Mouse (Mus musculus) embryo, embryonic 11.5 days (tissue): ENCODE results near the gene Gria1.

Experiments used
- DNase-seq: peaks from one replicate; pipeline ENCODE4 v3.0.0-alpha.2; 2012; ENCODE audit warnings: low read depth, low spot score

The Gria1 gene

DNA sequence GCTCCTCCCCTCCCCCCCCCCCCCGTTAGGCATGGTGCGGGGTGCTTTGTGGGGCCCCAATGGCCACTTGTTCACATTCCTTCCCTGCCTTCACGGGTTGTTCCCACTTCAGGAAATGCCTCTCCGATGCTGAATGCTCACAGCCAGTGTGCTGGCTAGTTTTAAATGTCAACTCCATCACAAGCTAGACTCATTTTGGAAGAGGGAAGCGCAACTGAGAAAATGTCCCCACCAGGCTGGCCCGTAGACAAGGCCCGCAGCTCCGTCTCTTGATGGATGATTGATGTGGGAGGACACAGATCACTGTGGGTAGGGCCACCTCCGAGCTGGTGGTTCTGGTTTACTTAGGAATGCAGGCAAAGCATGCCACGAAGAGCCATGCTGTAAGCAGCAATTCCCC lies 266.9 kb downstream of the Gria1 start:
- no peak for DNase-seq

DNA sequence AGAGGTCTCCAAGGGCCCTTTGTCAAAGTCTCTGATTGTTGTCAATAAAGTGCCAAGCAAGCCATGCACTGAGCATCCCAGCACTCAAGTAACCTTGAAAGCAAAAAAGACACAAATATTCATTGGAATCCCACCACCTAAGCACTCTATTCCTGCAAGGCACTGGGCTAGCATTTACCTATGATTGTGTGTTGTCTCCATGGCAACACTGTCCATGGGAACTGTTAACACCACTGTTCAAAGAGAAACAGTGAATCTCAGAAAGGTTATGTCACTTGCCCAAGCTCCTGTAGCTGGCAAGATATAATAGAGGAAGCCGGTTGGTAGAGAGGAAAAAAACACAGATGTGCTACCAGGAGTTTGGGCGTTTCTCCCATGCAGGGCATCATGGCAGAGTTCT lies 274.9 kb downstream of the Gria1 start:
- DNase-seq: no peak

DNA sequence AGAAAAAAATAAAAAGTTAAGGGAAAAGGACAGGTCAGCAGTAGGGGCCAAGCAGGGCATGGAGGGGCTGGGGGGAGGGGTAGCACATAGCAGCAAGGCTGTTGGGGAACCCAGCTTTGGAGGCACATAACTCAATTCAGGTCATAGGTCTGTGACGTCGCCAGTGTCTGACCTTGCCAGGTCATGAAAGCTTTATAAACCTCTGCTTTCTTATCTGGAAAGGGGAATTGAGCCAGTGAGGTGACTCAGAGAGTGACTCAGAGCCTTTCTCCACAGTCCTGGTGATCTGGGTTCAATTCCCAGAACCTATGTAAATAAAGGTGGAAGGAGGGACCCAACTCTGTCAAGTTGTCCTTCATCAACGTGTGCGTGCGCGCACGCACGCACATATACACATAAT lies 286.2 kb downstream of the Gria1 start:
- DNase-seq: no peak

DNA sequence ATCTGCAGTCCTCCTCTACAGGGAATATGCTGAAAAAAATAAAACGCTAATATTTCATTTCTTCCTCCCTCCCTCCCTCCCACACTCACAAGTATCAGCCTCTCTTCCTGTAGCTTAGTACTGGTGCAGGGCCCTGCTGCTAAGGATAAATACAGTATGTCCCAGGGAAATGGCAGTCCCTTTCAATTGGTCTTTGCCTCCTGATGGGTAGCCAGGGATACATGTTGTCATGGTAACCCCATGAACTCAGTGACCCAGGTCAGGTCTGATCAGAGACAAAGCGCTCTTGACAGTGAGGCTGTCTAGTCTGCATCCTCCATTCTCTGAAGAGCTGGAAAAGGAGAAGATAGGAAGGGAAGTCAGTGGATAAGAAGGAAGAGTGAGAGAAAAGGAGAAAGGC lies 287.1 kb downstream of the Gria1 start:
- peak; percentile 58 for DNase-seq

DNA sequence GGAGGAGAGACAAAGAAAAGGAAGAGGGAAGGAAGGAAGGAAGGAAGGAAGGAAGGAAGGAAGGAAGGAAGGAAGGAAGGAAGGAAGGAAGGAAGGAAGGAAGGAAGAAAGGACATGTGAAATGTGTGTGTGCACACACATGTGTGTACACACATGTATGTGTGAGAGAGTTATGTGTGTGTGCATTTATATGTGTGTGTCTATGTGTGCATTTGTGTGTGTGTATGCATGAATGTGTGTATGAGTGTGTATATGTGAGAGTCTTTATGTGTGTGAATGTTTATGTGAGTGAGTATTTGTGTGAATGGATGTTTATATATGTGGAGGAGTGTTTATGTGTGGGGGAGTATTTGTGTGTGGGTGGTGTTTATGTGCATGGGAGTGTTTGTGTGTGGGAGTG lies 287.5 kb downstream of the Gria1 start:
- DNase-seq: no peak

DNA sequence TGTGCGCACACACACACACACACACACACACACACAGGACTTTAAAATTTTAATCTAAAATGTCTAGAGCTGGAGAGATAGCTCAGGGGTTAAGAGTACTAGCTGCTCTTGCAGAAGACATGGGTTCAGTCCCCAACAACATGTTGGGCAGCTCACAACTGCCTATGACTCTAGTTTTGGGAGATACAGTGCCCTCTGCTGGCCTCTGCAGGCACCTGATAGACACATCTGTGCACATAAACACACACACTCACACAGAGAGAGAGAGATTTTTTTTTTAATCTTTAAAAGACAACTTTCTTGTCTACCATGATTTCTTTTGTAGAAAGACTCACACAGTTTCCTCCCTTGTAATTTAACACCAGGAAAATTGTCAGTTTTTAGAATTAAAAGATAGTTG lies 292.4 kb downstream of the Gria1 start:
- DNase-seq: no peak

DNA sequence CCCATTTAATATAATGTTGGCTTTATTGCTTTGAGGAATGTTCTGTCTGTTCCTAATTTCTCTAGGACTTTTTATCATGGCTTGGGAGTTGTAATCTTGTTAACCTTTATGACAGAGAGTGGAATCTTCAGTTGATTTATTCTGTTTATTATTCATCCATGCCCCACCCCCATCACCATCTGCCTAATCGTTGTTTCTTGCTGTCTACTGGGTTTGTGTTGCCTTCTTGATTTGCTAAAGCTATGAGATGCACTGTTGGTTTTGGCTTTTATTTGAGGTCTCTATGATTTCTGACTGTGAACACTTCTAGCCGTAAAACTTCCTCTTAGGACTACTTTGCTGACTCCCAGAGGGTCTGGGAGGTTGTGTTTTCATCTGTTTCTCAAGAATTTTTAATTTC lies 294.9 kb downstream of the Gria1 start:
- DNase-seq: no peak

DNA sequence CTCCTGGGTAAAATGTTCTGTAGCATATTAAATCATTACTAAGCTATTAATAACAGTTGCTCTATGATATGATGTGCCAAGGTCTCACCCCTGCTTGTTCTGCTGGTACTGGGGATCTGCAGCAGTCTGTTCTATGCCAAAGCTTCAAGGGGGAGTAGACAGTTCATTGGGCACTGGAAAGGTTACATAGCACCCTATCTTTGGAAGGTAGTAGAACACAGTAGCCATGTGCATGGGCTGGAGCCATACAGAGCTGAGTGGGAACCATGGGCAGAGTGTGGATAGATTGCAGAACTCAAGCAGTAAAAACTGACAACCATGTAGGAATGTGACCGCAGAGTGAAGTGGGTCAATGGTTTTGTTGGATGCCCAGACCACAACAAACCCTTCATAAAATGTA lies 295.7 kb downstream of the Gria1 start:
- DNase-seq: no peak

DNA sequence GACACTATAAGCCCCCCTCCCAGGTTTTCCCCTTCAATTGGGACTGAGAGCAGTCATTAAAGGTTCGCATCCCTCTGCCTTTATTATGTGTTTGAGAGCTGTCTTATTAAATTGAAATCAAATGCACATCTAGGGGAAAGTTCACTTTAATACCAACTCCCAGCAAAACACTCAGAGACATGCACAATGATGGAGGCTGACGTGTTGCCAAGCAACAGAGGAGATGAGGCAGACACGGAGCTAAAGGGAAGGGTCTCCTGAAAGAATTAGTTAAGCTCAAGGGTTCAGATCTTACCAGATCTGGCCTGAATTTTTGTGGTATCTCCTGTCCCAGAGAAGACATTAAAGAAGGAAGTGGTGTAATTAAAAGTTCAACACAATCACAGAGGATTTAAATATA lies 305.9 kb downstream of the Gria1 start:
- no peak for DNase-seq

DNA sequence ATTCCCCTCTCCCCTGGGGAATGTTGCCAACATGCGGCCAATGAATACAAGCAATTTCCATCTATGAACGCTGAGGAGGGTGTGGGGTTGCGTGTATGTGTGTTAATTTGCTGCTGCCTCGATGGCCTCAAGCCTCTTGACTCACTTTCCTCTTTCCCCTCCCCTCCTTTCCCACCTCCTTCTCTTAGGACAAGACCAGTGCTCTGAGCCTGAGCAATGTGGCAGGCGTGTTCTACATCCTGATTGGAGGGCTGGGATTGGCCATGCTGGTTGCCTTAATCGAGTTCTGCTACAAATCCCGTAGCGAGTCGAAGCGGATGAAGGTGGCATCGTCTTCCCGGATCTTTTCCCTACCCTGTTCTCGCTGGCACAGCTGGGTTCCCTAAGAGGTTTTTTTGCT lies 306.3 kb downstream of the Gria1 start:
- no peak for DNase-seq

DNA sequence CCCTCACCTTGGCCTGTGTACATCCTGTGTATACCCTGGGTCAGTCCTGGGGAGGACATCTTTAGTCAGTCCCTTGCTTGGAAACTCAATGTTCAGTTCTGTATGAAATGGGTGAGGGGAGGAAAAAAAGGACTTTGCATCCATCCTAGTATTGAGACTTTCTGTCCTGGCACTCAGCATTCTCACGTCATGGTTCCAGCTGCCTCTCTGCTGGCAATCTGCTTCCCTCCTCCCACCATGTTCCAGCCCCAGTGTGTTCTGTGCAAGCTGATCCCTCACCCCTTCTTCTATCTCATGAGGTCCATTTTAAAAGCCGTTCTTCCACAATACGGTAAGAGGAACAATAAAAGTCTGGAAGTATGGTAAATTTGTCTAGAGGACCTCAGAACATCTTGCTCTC lies 308.2 kb downstream of the Gria1 start:
- DNase-seq: no peak

DNA sequence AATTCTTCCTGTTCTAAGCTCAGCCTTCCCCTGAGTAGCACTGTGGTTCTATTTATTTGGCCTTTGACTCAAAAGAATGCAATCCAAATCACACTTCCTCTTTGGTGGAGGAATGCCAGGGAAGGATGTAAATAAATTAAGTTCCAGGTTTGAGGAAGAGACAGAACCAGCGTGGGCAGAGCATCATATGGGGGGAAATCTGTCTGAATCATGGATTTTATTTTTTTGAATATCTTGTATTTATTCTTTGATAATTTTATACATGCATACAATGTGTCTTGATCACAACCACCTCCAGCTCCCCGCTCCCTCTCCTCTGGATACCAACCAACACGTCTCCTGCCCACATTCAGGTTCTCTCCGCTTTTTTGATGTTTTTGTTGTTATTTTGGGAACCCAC lies 312.9 kb downstream of the Gria1 start:
- DNase-seq: no peak
